Mouse (Mus musculus) liver, embryonic 14.5 days (tissue): ENCODE results near the gene Dlat.

ENCODE experiments used
- CTCF ChIP-seq: IDR thresholded peaks from 2 replicates; pipeline ENCODE4 v1.5.1; 2016; ENCODE audit warnings: antibody characterized with exemption, low read depth, control low read depth
- EP300 ChIP-seq: IDR thresholded peaks from 2 replicates; pipeline ENCODE4 v1.6.1; 2016; ENCODE audit warnings: antibody characterized with exemption, low read depth

- TF ChIP-seq CTCF, result no peak
- no peak for TF ChIP-seq EP300
These were observed 37.5 kb upstream of the Dlat start for GRCm38 (mm10) chr9:50696851-50697705.
